Mouse (Mus musculus): ENCODE data around the gene Prkcq. TPM values are rescaled to one million over a fixed set of nuclear protein-coding genes. Genes with fewer than 3 reads are reported as not detected.

Prkcq gene
- polyA plus RNA-seq, 1 experiment from 2014 or later, result 6.8 TPM

DNA sequence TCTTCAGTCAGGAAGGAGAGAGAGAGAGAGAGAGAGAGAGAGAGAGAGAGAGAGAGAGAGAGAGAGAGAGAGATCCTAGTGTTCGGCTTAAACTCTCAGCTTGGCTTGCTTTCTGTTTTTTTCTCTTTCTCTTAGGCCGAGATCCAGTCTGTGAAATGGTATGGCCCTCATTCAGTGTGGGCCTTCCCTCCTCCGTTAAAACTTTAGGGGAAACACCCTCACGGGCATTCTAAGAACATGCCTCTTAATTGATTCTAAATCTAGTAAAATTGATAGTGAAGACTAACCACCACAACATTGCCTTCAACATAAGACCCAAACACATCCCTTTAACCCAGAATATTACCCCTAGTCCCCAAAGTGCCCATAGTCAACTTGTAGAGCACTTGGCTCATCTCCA, 66.3 kb downstream of the Prkcq start:
- WGBS, result 91% methylated on average over 4 of the region's 4 CpGs
- no peak overlapping the region for H3K4me2 ChIP-seq (ENCODE audit: low read depth, low read length)
- H3K36me3 ChIP-seq (ENCODE audit: control insufficient read depth, insufficient read depth, low read length), result no peaks in the 10 kb centered on the region
- no peaks in the 10 kb centered on the region for H3K4me1 ChIP-seq (ENCODE audit: control insufficient read depth, insufficient read depth, low read length)
- H3K9me3 ChIP-seq (ENCODE audit: control insufficient read depth, low read length), result no peaks in the 10 kb centered on the region
- H3K4me3 ChIP-seq (ENCODE audit: low read depth, low read length), result no peak overlapping the region
- no peaks in the 10 kb centered on the region for H3K27me3 ChIP-seq (replicated peaks; ENCODE audit: control insufficient read depth, insufficient read depth, low read length)
- H3K27ac ChIP-seq (replicated peaks; ENCODE audit: low read depth, low read length), result no peak overlapping the region
- no peak for ATAC-seq (ENCODE audit: low read depth)
- no peak overlapping the region for H3K9ac ChIP-seq (ENCODE audit: low read depth, low read length)
- DNase-seq (ENCODE audit: low spot score), result no peak

DNA sequence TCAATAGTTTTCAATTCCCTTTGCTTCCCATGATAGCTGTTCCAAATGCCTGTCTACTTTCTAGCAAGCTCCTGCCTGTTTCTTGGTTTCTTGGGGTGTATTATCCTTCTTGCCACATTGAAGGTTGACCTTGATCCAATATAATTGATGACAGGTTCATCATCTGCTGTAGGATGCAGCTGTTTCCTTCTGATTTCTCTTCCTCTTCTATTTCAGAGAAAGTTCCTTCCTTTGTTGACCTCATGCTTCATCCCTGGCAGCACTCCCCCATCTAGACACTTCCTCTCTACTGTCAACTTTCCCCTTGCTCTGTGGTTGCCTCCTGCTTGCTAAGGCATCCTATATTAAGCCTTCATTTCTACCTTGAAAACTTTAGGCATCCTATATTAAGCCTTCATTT, 67.6 kb downstream of the Prkcq start:
- Histone ChIP-seq H3K4me2 (ENCODE audit: low read depth, low read length) (no peak overlapping the region), H3K27me3 (replicated peaks; ENCODE audit: control insufficient read depth, insufficient read depth, low read length) (no peaks in the 10 kb centered on the region), H3K27ac (replicated peaks; ENCODE audit: low read depth, low read length) (no peak overlapping the region), H3K9ac (ENCODE audit: low read depth, low read length) (no peak overlapping the region), H3K9me3 (ENCODE audit: control insufficient read depth, low read length) (no peaks in the 10 kb centered on the region), H3K36me3 (ENCODE audit: control insufficient read depth, insufficient read depth, low read length) (no peaks in the 10 kb centered on the region), H3K4me3 (ENCODE audit: low read depth, low read length) (no peak overlapping the region), H3K4me1 (ENCODE audit: control insufficient read depth, insufficient read depth, low read length) (no peaks in the 10 kb centered on the region)
- no peak for ATAC-seq (ENCODE audit: low read depth)
- no peak for DNase-seq (ENCODE audit: low spot score)

DNA sequence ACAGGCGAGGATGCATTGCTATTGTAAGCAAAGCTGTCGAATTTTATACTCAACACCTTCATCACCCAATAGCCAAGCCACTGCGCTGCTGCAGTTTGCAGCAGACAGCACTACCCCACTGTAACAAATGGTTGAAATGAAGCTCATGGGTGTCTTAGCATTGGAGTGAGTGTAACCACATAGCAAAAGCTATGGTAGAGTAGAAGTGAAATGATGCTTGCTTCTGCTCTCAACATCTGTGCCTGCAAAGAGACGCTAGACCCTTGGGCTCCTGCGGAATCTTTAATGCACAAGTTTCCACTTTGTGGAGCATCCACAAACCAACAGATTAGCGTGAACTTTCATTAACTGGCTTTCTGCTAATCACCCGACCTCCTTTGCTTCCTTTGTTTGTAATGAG, 74.0 kb downstream of the Prkcq start:
- Histone ChIP-seq H3K9ac (ENCODE audit: low read depth, low read length) (no peak overlapping the region), H3K4me1 (ENCODE audit: control insufficient read depth, insufficient read depth, low read length) (no peaks in the 10 kb centered on the region), H3K9me3 (ENCODE audit: control insufficient read depth, low read length) (no peaks in the 10 kb centered on the region), H3K27me3 (replicated peaks; ENCODE audit: control insufficient read depth, insufficient read depth, low read length) (no peaks in the 10 kb centered on the region), H3K36me3 (ENCODE audit: control insufficient read depth, insufficient read depth, low read length) (no peaks in the 10 kb centered on the region), H3K27ac (replicated peaks; ENCODE audit: low read depth, low read length) (no peak overlapping the region), H3K4me2 (ENCODE audit: low read depth, low read length) (no peak overlapping the region), H3K4me3 (ENCODE audit: low read depth, low read length) (no peak overlapping the region)
- WGBS, result 81% methylated on average over 7 of the region's 7 CpGs
- ATAC-seq (ENCODE audit: low read depth) (no peak), DNase-seq (ENCODE audit: low spot score) (no peak)

DNA sequence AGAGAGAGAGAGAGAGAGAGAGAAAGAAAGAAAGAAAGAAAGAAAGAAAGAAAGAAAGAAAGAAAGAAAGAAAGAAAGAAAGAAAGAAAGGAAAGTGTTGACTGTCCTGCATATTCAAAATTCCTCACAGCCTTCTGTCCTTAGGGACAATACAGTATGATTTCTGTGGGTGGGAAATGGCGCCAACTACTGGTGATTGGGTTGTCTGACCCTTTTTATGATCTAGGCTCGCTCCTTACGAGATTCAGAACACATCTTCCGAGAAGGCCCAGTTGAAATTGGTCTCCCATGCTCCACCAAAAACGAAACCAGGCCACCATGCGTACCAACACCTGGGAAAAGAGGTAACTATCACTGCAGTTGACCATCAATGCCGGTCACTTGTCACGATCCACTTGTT, 82.0 kb downstream of the Prkcq start:
- DNase-seq (ENCODE audit: low spot score), result peak; percentile 28
- WGBS, result 64% methylated on average over 8 of the region's 8 CpGs

DNA sequence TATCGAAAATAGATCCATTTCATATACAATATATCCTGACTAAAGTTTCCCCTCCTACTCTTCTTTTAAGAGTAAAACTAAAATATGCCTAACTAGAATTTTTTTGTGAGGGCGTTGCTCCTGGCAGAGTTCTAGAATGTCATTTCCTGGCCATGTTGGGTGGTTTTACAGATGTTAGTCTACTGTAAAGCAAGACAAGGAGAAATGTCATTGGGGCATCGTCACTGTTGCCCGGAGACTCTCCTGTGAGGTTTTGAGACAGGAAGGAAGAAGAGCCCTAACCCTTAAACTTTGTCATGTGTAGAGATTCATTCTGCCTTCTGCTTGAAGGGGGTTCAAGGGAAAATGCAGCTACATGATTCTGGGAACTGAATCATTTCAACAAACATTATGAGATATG, 82.5 kb downstream of the Prkcq start:
- no peak overlapping the region for H3K4me3 ChIP-seq (ENCODE audit: low read depth, low read length)
- H3K9ac ChIP-seq (ENCODE audit: low read depth, low read length), result no peak overlapping the region
- 87% methylated on average over 4 of the region's 4 CpGs for WGBS
- no peaks in the 10 kb centered on the region for H3K4me1 ChIP-seq (ENCODE audit: control insufficient read depth, insufficient read depth, low read length)
- no peak overlapping the region for H3K4me2 ChIP-seq (ENCODE audit: low read depth, low read length)
- DNase-seq (ENCODE audit: low spot score), result no peak
- H3K27me3 ChIP-seq (replicated peaks; ENCODE audit: control insufficient read depth, insufficient read depth, low read length), result no peaks in the 10 kb centered on the region
- no peak for ATAC-seq (ENCODE audit: low read depth)
- H3K36me3 ChIP-seq (ENCODE audit: control insufficient read depth, insufficient read depth, low read length), result no peaks in the 10 kb centered on the region
- H3K9me3 ChIP-seq (ENCODE audit: control insufficient read depth, low read length), result no peaks in the 10 kb centered on the region
- no peak overlapping the region for H3K27ac ChIP-seq (replicated peaks; ENCODE audit: low read depth, low read length)

More for the DNA sequence above, 82.0 kb downstream of the Prkcq start:
- Histone ChIP-seq H3K4me3 (ENCODE audit: low read depth, low read length) (no peak overlapping the region), H3K36me3 (ENCODE audit: control insufficient read depth, insufficient read depth, low read length) (no peaks in the 10 kb centered on the region), H3K9me3 (ENCODE audit: control insufficient read depth, low read length) (no peaks in the 10 kb centered on the region), H3K9ac (ENCODE audit: low read depth, low read length) (no peak overlapping the region), H3K27me3 (replicated peaks; ENCODE audit: control insufficient read depth, insufficient read depth, low read length) (no peaks in the 10 kb centered on the region), H3K4me1 (ENCODE audit: control insufficient read depth, insufficient read depth, low read length) (no peaks in the 10 kb centered on the region), H3K27ac (replicated peaks; ENCODE audit: low read depth, low read length) (no peak overlapping the region), H3K4me2 (ENCODE audit: low read depth, low read length) (no peak overlapping the region)
- no peak for ATAC-seq (ENCODE audit: low read depth)

DNA sequence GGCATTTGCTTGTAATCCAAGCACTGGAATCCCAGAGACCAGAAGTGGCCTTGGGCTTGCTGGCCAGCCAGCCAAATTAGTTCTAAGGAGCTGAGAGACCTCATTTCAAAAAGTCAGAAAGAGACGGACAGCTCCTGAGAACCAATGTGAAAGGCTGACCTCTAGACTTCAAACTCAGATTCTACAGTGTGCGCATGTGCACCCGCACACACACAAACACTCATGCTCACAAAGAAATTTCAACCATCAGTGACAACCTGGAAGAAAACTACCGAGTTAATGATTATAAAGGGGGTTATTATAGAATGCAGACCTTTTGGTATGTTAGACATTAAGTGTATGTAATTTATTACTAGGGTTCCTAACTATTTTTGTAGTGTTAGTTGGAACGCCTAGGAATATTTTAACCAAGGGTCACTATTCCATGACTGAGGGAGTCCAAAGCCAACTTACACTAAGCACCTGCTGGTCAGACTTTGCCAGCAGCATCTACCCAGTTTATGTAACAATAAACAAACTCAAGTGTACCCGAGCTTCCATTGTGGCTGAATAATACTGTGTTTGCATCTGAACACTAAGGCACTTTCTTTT, 85.4 kb downstream of the Prkcq start:
- DNase-seq (ENCODE audit: low spot score), result no peak
- no peaks in the 10 kb centered on the region for H3K36me3 ChIP-seq (ENCODE audit: control insufficient read depth, insufficient read depth, low read length)
- no peak for ATAC-seq (ENCODE audit: low read depth)

DNA sequence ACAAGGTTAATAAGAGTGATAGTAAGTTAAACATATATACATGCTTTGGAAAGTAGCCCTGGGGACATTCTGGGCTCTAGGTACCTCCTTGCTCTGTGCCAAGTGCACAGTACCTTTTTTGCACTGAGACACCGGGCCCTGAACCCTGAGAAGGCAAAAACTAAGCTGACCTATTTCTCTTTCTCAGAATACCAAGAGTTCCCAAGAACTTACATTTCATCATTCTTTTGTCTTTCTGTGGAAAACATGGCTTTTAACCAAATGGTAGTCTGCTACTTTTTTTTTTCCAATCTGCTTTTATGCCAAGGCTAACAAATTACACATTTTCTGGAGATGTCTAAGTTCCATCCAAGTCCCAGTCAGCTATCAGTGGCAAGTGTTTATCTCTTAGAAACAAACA, 86.3 kb downstream of the Prkcq start:
- H3K27ac ChIP-seq (replicated peaks; ENCODE audit: low read depth, low read length), result no peak overlapping the region
- H3K27me3 ChIP-seq (replicated peaks; ENCODE audit: control insufficient read depth, insufficient read depth, low read length), result no peaks in the 10 kb centered on the region
- no peak for DNase-seq (ENCODE audit: low spot score)
- H3K9ac ChIP-seq (ENCODE audit: low read depth, low read length), result no peak overlapping the region
- H3K4me2 ChIP-seq (ENCODE audit: low read depth, low read length), result no peak overlapping the region
- H3K4me1 ChIP-seq (ENCODE audit: control insufficient read depth, insufficient read depth, low read length), result no peaks in the 10 kb centered on the region
- no peak overlapping the region for H3K4me3 ChIP-seq (ENCODE audit: low read depth, low read length)
- H3K36me3 ChIP-seq (ENCODE audit: control insufficient read depth, insufficient read depth, low read length), result no peaks in the 10 kb centered on the region
- WGBS, result 73% methylated on average over 1 of the region's 1 CpGs
- no peak for ATAC-seq (ENCODE audit: low read depth)
- H3K9me3 ChIP-seq (ENCODE audit: control insufficient read depth, low read length), result no peaks in the 10 kb centered on the region

More for the DNA sequence above, 85.4 kb downstream of the Prkcq start:
- Histone ChIP-seq H3K9me3 (ENCODE audit: control insufficient read depth, low read length) (no peaks in the 10 kb centered on the region), H3K27ac (replicated peaks; ENCODE audit: low read depth, low read length) (no peak overlapping the region), H3K4me1 (ENCODE audit: control insufficient read depth, insufficient read depth, low read length) (no peaks in the 10 kb centered on the region), H3K4me3 (ENCODE audit: low read depth, low read length) (no peak overlapping the region), H3K27me3 (replicated peaks; ENCODE audit: control insufficient read depth, insufficient read depth, low read length) (no peaks in the 10 kb centered on the region), H3K4me2 (ENCODE audit: low read depth, low read length) (no peak overlapping the region), H3K9ac (ENCODE audit: low read depth, low read length) (no peak overlapping the region)
- WGBS, result 86% methylated on average over 6 of the region's 6 CpGs

DNA sequence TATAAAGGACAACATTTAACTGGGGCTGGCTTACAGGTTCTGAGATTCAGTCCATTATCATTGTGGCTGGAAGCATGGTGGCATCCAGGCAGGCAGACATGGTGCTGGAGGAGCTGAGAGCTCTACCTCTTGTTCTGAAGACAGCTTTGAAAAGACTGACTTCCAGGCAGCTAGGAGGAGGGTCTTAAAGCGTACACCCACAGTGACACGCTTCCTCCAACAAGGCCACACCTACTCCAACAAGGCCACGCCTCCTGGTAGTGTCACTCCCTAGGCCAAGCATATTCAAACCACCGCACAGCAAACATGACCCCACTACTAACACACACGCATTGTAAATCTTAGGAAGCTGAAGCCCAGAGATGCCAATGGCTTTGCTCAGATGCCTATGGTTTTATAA, 87.5 kb downstream of the Prkcq start:
- no peak overlapping the region for H3K27ac ChIP-seq (replicated peaks; ENCODE audit: low read depth, low read length)
- H3K4me3 ChIP-seq (ENCODE audit: low read depth, low read length), result no peak overlapping the region
- ATAC-seq (ENCODE audit: low read depth) (no peak), DNase-seq (ENCODE audit: low spot score) (no peak)
- H3K4me1 ChIP-seq (ENCODE audit: control insufficient read depth, insufficient read depth, low read length), result no peaks in the 10 kb centered on the region
- H3K27me3 ChIP-seq (replicated peaks; ENCODE audit: control insufficient read depth, insufficient read depth, low read length), result no peaks in the 10 kb centered on the region
- H3K9me3 ChIP-seq (ENCODE audit: control insufficient read depth, low read length), result no peaks in the 10 kb centered on the region
- no peak overlapping the region for H3K9ac ChIP-seq (ENCODE audit: low read depth, low read length)
- H3K4me2 ChIP-seq (ENCODE audit: low read depth, low read length), result no peak overlapping the region
- H3K36me3 ChIP-seq (ENCODE audit: control insufficient read depth, insufficient read depth, low read length), result no peaks in the 10 kb centered on the region
- 91% methylated on average over 5 of the region's 5 CpGs for WGBS

DNA sequence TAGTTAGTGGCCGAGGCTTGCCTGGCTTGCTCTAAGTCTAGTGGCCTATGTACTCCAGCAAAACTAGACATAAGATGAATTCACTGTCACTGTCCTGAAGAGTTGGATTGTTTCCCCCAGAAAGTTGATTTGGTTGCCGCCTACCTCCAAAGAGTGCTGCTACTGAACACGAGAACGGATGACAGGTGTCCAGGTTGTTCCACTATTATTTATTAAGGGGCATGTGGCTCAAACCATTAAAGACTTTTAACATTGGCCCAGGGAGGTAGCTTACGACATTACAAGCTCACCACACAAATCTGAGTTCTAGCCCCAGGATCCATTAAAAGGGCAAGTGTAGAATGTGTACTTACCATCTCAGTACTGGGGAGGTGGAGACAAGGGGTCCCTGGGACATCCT, 92.9 kb downstream of the Prkcq start:
- Histone ChIP-seq H3K27ac (replicated peaks; ENCODE audit: low read depth, low read length) (no peak overlapping the region), H3K4me1 (ENCODE audit: control insufficient read depth, insufficient read depth, low read length) (no peaks in the 10 kb centered on the region), H3K9me3 (ENCODE audit: control insufficient read depth, low read length) (no peaks in the 10 kb centered on the region), H3K9ac (ENCODE audit: low read depth, low read length) (no peak overlapping the region), H3K27me3 (replicated peaks; ENCODE audit: control insufficient read depth, insufficient read depth, low read length) (no peaks in the 10 kb centered on the region), H3K4me2 (ENCODE audit: low read depth, low read length) (no peak overlapping the region), H3K4me3 (ENCODE audit: low read depth, low read length) (no peak overlapping the region), H3K36me3 (ENCODE audit: control insufficient read depth, insufficient read depth, low read length) (no peaks in the 10 kb centered on the region)
- 87% methylated on average over 5 of the region's 5 CpGs for WGBS
- no peak for ATAC-seq (ENCODE audit: low read depth)
- no peak for DNase-seq (ENCODE audit: low spot score)

Measured in embryonic facial prominence, embryonic 14.5 days (tissue).